Mouse (Mus musculus) megakaryocyte, embryonic 14.5 days (primary cell): Measurements from ENCODE around the gene Rab11fip5.

Experiments used
- FLI1 ChIP-seq: IDR thresholded peaks from 2 replicates; pipeline ENCODE4 v1.6.1; 2012; ENCODE audit warnings: low read length, inconsistent platforms, mixed read lengths
- GATA1 ChIP-seq: IDR thresholded peaks from 3 replicates; pipeline ENCODE4 v1.6.1; 2012; ENCODE audit warnings: mixed read lengths, low read length, inconsistent platforms, borderline replicate concordance

GRCm38 (mm10) chr6:85354709-85355108 is 19.7 kb downstream of the Rab11fip5 start:
- TF ChIP-seq GATA1 (no peak), FLI1 (no peak)
